Mouse (Mus musculus): ENCODE measurements around the gene Psg21.
"Not testable (repeated sequence)": the region's sequence is repeated elsewhere in the genome, so short reads cannot be mapped to it uniquely, and the experiment has no call there.

Psg21 gene

GRCm38 (mm10) chr7:18656625-18657024 is at the start of gene Psg21:
Gene Psg21 (minus strand): TSS chr7:18656725.
- not testable (repeated sequence) for DNase-seq (ENCODE audit: extremely low spot score, low read depth, low spot score)

GRCm38 (mm10) chr7:18686085-18686484 is 29.6 kb upstream of the Psg21 start, which contains the start of gene Psg20:
Gene Psg20 (minus strand): TSS chr7:18686185.
- no peak for DNase-seq (ENCODE audit: extremely low spot score, low read depth, low spot score)

- DNase-seq (ENCODE audit: extremely low spot score, low read depth, low spot score): no peak
Observed at GRCm38 (mm10) chr7:18685586-18685985, 29.1 kb upstream of the Psg21 start.

- DNase-seq (ENCODE audit: extremely low spot score, low read depth, low spot score): peak; percentile 8
Observed at GRCm38 (mm10) chr7:18679772-18680171, 23.2 kb upstream of the Psg21 start.

GRCm38 (mm10) chr7:18626921-18627320 is 29.6 kb downstream of the Psg21 start:
- DNase-seq (ENCODE audit: extremely low spot score, low read depth, low spot score): not testable (repeated sequence)

GRCm38 (mm10) chr7:18616401-18616800 is 40.1 kb downstream of the Psg21 start, which contains the start of gene Psg23:
Gene Psg23 (minus strand): TSS chr7:18616501.
- not testable (repeated sequence) for DNase-seq (ENCODE audit: extremely low spot score, low read depth, low spot score)
